Mouse (Mus musculus): Measurements from ENCODE around the gene Sap30.

Gene Sap30

DNA sequence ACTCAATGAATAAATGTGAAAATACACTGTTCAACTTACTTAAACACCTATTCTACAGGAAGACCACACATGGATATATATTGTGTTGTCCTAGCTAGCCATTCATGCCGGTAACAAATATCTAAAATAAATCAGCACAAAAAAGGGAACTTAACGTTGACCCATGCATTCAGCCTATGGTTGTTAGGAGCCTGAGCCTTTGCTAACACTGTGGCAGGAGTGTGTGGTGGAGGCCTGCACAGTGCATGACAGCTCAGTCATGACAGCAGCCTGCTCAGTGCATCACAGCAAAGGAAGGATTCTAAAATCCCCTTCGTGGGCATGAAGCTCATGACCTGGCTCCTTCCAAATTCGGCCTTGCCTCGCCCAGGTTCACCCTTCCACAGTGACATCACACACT lies 46.1 kb downstream of the Sap30 start:
- CTCF ChIA-PET: no interaction called here

DNA sequence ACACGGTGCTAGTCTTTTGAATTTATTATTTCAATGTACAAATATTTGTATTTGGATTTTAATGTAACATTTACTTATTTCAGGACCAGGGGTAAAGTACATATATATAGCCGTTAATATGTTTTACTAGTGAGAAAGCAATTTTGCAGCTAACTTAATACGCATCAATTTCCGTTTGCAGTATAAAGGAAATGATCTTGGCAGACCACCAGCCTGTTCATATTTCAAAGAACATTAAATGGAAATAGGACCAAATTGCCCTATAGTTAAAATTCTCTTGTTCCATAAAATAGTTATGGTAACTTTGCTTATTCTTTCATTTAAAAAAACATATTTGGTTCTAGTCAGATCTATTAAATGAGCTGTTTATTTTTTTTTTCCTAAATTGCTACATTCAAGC lies 46.5 kb downstream of the Sap30 start:
- CTCF ChIA-PET: no interaction called here

DNA sequence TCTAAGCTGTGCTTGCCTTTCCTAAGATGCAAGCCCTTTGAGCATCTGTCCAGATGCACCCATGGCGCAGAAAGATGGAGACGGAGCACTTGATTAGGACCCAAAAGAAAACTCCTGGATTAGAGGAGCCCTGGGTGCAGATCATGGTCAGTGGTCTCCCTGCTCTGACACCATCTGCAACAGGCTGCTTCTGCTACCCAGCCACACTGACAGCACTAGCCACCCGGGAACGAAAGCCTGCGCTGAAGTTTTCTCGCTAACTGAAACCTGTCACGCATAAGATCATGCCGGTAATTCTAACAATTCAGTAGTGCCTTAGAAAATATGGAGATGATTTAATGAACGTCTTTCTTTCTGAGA lies 51.2 kb downstream of the Sap30 start:
- CTCF ChIA-PET: no interaction called here

- CTCF ChIA-PET: no interaction called here
These were observed 51.8 kb downstream of the Sap30 start for GRCm38 (mm10) chr8:57435768-57436436.

DNA sequence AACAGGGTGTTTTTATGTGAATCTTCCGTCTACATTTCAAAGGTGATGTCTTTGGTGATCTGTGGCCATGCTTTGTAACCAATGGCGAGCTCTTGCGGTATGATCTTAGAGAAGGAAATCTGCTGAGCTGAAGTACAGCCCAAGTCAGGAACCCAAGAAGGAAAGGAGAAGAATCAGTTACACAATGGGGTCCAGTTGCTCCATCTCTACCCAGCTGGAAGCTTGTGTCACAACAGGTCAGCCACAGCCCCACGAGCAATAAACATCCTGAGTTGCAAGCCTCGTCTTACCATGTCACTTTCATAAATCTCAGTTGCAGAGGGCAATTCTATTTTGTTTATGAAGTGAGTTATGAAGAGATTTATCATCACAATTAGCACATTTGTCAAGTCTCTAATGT lies 54.9 kb downstream of the Sap30 start:
- CTCF ChIA-PET: no interaction called here
